Mouse (Mus musculus) thymus, postnatal 0 days (tissue): ENCODE data around the gene Gm8369. TPM values are rescaled to one million over a fixed set of nuclear protein-coding genes. Genes with fewer than 3 reads are reported as not detected.
A peak's percentile ranks its signal among the peaks of the same experiment; 100 is the strongest.
"Not testable (repeated sequence)": the region's sequence is repeated elsewhere in the genome, so short reads cannot be mapped to it uniquely, and the experiment has no call there.

Experiments used
- DNase-seq: peaks from one replicate; pipeline ENCODE4 v3.0.0-alpha.2; 2015; ENCODE audit warnings: low spot score
- polyA plus RNA-seq: library from polyadenylated mRNA; unstranded; fragments of >200 nt; fragmentation: Nextera tagmentation; extraction: Ambion mirVana; gene quantifications from 2 replicates; pipeline ENCODE4 v1.2.1, GENCODE M21; 2015

The Gm8369 gene
- 0.41 and 0.91 TPM in 2 replicates for polyA plus RNA-seq

- no peak for DNase-seq
These were observed at the start of gene Gm8369 for GRCm38 (mm10) chr19:11485746-11486145. Gene Gm8369 (plus strand): TSS chr19:11485938.

- no peak for DNase-seq
These were observed 42.4 kb upstream of the Gm8369 start, which contains the start of gene Ms4a4b for GRCm38 (mm10) chr19:11443338-11443737. Gene Ms4a4b (plus strand): TSS chr19:11443553.

- no peak for DNase-seq
These were observed 41.8 kb upstream of the Gm8369 start for GRCm38 (mm10) chr19:11443964-11444363.

- DNase-seq: peak; percentile 12
These were observed 38.5 kb upstream of the Gm8369 start for GRCm38 (mm10) chr19:11447238-11447637.

- DNase-seq: not testable (repeated sequence)
These were observed 26.7 kb upstream of the Gm8369 start for GRCm38 (mm10) chr19:11459041-11459440.

GRCm38 (mm10) chr19:11464795-11465194, 20.9 kb upstream of the Gm8369 start:
- DNase-seq: not testable (repeated sequence)

GRCm38 (mm10) chr19:11466471-11466870, 19.3 kb upstream of the Gm8369 start:
- no peak for DNase-seq

- not testable (repeated sequence) for DNase-seq
These were observed 17.4 kb upstream of the Gm8369 start for GRCm38 (mm10) chr19:11468361-11468760.

GRCm38 (mm10) chr19:11469215-11469614, 16.5 kb upstream of the Gm8369 start, which contains the start of gene Ms4a6c:
Gene Ms4a6c (plus strand): TSS chr19:11469366.
- DNase-seq: not testable (repeated sequence)

GRCm38 (mm10) chr19:11479714-11480113, 6.0 kb upstream of the Gm8369 start:
- DNase-seq: no peak

GRCm38 (mm10) chr19:11482684-11483083, 3.1 kb upstream of the Gm8369 start:
- no peak for DNase-seq

- no peak for DNase-seq
These were observed 1.8 kb upstream of the Gm8369 start for GRCm38 (mm10) chr19:11483941-11484340.

- DNase-seq: peak; percentile 50
These were observed 1.4 kb upstream of the Gm8369 start for GRCm38 (mm10) chr19:11484388-11484787.

GRCm38 (mm10) chr19:11485266-11485665, 472 bp upstream of the Gm8369 start:
- DNase-seq: no peak

- DNase-seq: no peak
These were observed 861 bp downstream of the Gm8369 start for GRCm38 (mm10) chr19:11486599-11486998.

GRCm38 (mm10) chr19:11491406-11492189, 5.9 kb downstream of the Gm8369 start:
- no peak for DNase-seq

GRCm38 (mm10) chr19:11492671-11493070, 6.9 kb downstream of the Gm8369 start:
- no peak for DNase-seq

- DNase-seq: no peak
These were observed 8.8 kb downstream of the Gm8369 start for GRCm38 (mm10) chr19:11494519-11494918.

GRCm38 (mm10) chr19:11496361-11496760, 10.6 kb downstream of the Gm8369 start:
- no peak for DNase-seq

- DNase-seq: not testable (repeated sequence)
These were observed 11.6 kb downstream of the Gm8369 start for GRCm38 (mm10) chr19:11497300-11497699.

GRCm38 (mm10) chr19:11500796-11501195, 15.1 kb downstream of the Gm8369 start:
- DNase-seq: no peak

GRCm38 (mm10) chr19:11501326-11501725, 15.6 kb downstream of the Gm8369 start:
- no peak for DNase-seq

GRCm38 (mm10) chr19:11504857-11505256, 19.1 kb downstream of the Gm8369 start:
- peak; percentile 38 for DNase-seq
